Mouse (Mus musculus) liver, adult 2 months (tissue): ENCODE data around the gene Gm45208.

ENCODE experiments used
- CTCF ChIP-seq: fragments of 200-500 bp; IDR thresholded peaks from 2 replicates; pipeline ENCODE4 v1.5.1; 2011; ENCODE audit warnings: low read depth, low read length, control low read depth
- POLR2A ChIP-seq: fragments of 200-500 bp; IDR thresholded peaks from 2 replicates; pipeline ENCODE4 v1.6.1; 2011; ENCODE audit warnings: low read length, control low read depth; ENCODE audit not compliant: insufficient read depth; ENCODE audit errors: extremely low read depth

DNA sequence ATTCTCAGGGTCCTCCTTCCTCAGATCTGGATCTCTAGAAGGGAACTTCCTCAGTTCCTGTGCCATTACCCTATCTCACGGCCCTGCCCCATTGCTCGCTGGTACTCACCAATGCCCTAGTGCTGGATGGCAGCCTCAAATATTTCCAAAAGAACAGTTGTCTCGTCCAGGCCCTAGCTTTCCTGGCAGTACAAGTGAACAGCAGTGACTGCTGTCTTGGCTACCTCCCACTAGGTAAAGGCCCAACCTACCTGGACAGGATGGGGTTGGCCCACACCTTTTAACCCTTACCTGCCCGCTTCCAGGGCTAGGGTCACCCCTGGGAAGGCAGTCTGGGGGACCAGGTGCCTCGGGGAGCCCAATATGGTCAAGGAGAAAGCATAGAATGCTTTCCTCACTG is 19.1 kb downstream of the Gm45208 start:
- TF ChIP-seq POLR2A, result no peak
- TF ChIP-seq CTCF, result no peak
